Mouse (Mus musculus) heart, adult 11 months (tissue): ENCODE data around the gene Cdc42bpg.

Experiments
- DNase-seq: peaks from one replicate; pipeline ENCODE4 v3.0.0; 2022

Gene Cdc42bpg

GRCm38 (mm10) chr19:6352107-6352505 is 45.9 kb downstream of the Cdc42bpg start:
- DNase-seq, result no peak

GRCm38 (mm10) chr19:6354030-6354429 is 47.8 kb downstream of the Cdc42bpg start:
- DNase-seq, result peak; percentile 91

GRCm38 (mm10) chr19:6361291-6361690 is 55.0 kb downstream of the Cdc42bpg start:
- peak; percentile 90 for DNase-seq

DNA sequence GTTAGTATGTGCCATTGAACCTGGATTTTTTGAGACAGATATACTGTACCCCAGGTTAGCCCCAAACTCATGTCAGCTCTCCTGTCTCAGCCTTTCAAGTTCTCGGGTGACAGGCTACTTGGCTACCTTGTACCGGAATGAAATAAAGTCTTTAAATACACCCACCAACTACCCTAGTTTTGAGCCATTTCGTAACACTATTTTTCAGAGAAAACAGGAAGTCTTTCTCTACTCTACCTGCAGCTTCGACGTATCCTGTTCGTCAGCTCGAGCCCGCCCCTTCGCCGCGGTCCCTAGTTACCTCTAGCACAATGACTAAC is 56.8 kb downstream of the Cdc42bpg start:
- no peak for DNase-seq

GRCm38 (mm10) chr19:6363411-6364240 is 57.4 kb downstream of the Cdc42bpg start, which contains the start of gene Sf1:
Sf1 (plus strand) TSS chr19:6363690.
- DNase-seq, result peak; percentile 100

DNA sequence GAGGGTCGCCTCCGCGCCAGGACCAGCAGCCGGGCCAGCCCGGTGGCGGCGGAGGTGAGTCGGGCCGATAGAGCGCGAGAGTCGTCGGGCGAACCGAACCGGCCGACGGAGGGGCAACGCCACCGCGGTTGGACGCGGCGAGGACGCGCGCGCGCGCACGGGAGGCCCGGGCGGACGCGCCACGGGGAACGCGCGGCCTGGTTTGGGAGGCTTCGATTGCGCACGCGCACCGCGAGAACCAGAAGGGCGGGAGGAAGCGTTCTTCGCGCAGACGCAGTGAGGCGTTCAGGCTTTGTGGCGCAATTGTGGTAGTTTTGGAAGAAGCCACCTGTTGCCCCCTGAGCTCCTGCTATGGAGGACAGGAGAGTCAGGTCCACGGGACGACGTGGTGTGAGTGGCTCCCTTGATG is 58.1 kb downstream of the Cdc42bpg start:
- peak; percentile 99 for DNase-seq

DNA sequence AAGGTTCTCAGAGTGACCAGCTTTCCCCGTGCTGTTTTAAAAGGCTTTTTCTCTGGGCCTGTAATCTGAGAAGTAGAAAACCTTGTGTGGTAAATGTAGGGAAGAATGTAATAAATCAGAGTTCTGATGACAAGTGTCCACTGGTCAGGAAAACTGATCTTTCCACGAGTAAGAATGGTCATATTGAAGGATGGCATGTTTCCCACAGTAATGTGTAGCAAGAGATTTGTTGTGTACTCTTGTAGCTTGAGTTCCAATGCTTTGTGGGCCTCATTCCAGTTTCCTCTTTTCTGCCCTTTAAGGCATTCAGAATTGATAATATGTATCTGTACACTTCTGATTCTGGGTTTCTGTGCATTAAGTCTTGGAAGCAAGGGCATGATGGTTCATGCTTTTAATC is 58.6 kb downstream of the Cdc42bpg start:
- no peak for DNase-seq

GRCm38 (mm10) chr19:6370175-6370574 is 63.9 kb downstream of the Cdc42bpg start:
- no peak for DNase-seq

DNA sequence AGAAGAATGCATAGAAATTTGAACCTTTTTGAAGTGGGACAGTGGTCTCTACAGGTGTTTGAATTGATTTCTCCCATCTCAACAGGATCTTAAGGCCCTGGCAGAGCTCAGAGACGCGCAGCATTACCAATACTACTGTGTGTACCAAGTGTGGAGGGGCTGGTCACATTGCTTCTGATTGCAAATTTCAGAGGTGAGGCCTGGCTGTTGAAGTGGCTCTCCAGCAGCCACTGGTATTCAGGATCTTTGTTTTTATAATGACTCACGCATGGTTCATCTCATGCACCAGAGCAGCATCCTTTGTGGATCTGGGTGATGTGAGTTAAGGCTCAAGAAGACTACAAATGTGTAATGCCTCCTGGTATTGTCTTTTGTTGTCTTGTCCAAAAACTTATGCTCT is 66.2 kb downstream of the Cdc42bpg start:
- no peak for DNase-seq

GRCm38 (mm10) chr19:6373539-6374400 is 67.5 kb downstream of the Cdc42bpg start:
- peak; percentile 95 for DNase-seq

DNA sequence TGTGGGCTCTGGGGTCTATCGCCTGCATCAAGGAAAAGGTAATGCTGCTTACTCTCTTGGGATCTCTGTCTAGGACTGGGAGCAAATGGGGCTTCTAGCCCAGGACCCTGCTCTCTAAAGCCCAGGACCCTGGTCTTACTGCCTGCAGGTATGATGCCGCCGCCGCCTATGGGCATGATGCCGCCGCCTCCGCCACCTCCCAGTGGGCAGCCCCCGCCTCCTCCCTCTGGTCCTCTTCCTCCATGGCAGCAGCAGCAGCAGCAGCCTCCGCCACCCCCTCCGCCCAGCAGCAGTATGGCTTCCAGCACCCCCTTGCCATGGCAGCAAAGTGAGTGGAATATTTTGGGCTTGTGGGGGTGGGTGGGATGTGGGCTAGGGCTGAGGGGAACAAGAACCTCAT is 68.3 kb downstream of the Cdc42bpg start:
- peak; percentile 94 for DNase-seq
